Mouse (Mus musculus) adrenal gland, adult 8-10 months (tissue): ENCODE measurements at regions not wholly inside any gene's neighbourhood (a gene's known extent, or its start where the extent isn't known, plus 50 kb on each side); places are given as distances from the start of the nearest gene placed in this dataset.

Source experiments
- DNase-seq: peaks from one replicate; pipeline ENCODE4 v3.0.0; 2022

DNA sequence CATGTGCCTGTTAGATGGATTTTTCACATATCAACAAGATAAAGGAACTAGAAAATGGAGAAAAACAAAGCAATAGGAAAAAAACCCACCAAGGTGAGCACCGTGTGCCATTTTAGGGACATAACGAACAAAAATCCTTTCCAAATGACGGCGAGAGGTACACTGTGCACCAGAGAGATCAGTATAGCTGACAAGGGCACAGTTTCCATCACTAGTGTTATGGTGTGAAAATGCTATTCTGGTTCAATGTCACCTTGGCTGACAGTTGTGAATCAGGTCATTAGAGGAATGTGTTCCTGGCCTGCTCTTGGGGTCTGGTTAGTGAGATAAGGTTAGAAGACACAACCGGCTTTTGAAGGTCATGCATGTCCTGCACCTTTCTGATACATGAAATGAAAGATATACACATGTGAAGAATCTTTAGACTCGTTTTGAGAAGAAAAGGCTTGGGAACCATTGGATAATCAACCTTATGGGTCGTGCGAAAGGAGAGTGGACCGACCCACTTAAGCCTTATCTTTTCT, 76.5 kb upstream of the P2ry1 start:
- no peak for DNase-seq

DNA sequence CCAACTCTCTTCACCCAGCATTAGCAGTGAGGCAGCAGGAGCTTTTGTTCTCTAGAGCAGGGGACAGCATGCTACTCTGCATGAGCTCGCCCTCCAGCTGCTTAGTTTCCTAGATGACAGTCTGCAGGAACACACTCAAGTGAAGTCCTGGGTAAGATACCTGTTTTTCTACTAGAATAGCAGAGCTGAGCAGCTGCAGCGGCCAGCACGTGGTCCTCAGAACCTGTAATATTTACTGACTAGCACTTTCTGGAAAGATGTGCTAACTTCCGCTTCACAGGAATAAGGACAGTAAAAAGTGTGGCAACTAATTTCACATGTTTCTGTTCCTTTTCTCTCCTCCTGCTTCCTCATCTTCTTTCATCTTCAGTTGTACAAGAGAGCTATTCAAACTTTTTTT, 73.7 kb upstream of the P2ry1 start:
- no peak for DNase-seq

DNA sequence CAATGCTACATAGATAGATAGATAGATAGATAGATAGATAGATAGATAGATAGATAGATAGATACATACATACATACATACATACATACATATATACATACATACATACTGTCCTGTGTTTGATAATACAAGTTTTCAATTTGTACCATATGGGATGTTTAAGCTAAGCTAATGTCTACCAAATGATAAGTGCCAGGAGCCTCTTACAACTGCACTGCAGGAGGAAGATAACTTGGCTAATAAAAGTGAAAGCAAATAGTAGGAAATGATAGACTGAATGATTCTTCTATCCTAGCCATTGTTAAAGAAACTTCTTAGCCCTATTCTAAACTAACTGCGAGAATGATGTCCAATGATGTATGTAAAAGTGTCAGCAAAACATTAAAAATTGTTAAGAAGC, 68.1 kb upstream of the P2ry1 start:
- no peak for DNase-seq

DNA sequence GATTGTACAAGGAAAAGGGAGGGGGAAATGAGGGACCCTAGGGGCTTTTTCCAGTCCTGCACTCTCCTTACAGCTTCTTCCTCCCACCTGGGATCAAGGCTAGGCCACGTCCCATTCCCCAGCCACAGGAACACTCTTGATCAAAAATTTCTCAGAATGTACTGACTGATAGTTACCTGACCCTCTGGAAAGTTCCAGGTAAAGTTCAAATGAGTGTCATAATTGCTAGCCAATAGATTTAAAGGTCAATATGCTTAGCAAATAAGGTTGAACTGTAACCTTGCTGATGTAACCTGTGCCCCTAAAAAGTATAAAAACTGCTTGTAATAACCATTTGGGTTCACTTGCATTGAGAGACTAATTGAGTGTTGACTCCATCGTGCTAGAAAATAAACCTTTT, 61.1 kb upstream of the P2ry1 start:
- no peak for DNase-seq

DNA sequence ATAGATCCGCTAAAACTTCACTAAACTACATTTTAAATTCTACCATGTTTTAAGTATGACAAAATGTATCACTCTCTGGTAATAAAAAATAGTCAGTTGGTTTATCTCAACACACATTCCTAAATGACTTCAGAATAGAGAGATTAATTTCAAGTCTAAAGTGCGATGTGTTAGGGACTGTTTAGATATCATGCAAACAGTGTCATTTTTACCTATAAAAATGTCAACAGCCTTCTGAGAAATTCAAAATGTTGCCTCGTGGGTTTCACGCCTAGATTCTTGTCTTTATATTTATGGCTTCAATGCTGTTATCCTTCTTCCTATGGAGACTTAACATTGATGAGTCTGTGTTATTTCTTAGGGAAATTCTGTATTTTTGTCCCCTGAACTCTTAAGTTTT, 53.7 kb upstream of the P2ry1 start:
- DNase-seq, result no peak
